Mouse (Mus musculus) brain, adult 2 months (tissue): Measurements from ENCODE around the gene Sgk1.

Experiments
- DNase-seq: peaks from one replicate; pipeline ENCODE4 v3.0.0; 2011; ENCODE audit warnings: low read depth, low spot score

The Sgk1 gene

DNA sequence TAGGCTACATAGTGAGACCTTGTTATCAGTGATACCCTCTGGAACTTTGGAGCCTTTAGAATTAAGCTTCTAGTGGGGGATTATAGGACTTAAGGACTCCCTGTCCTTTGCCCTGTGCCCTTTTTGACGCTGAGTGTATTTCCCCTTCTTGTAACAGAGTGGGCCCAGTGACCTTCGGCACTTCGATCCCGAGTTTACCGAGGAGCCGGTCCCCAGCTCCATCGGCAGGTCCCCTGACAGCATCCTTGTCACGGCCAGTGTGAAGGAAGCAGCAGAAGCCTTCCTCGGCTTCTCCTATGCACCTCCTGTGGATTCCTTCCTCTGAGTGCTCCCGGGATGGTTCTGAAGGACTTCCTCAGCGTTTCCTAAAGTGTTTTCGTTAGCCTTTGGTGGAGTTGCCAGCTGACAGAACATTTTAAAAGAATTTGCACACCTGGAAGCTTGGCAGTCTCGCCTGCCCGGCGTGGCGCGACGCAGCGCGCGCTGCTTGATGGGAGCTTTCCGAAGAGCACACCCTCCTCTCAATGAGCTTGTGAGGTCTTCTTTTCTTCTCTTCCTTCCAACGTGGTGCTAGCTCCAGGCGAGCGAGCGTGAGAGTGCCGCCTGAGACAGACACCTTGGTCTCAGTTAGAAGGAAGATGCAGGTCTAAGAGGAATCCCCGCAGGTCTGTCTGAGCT is 116.7 kb downstream of the Sgk1 start:
- peak; percentile 46 for DNase-seq

DNA sequence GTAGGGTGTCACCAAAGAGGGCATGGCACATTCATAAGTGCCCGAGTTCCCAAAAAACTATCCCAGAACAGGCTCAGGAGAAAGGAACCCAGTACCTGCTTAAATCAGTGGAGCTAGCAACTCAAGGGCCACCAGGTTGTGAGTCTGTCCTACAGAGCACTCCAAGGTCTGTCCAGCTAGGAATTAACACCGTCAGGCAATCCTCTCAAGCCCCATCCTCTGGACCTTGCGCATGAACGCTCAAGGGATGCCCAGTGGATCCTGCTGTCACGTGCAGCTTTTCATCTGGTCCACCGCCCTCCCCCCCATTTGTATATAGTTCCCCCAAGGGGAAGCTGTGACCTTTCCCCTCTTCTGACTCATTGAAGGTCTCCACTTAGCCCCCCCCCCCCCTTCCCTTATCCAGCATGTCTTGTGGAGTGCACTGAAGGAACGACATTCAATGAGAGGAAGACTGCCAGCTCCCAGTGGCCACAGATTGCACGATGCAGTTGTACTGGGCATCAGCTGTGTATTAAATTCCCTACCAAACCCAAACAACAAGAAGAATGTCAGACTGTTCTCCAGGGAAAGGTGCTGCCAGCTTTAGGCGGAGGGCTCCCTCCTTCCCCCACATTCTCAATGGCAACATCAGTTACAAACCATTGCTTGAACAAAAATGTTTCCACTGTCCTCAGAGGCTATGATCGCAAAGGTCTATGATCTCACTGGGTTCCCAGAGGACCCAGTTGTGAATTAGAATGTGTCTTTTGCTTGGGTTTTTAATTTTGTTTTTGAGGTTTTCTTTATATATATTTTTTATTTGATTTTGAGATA is 118.7 kb downstream of the Sgk1 start:
- peak; percentile 32 for DNase-seq

DNA sequence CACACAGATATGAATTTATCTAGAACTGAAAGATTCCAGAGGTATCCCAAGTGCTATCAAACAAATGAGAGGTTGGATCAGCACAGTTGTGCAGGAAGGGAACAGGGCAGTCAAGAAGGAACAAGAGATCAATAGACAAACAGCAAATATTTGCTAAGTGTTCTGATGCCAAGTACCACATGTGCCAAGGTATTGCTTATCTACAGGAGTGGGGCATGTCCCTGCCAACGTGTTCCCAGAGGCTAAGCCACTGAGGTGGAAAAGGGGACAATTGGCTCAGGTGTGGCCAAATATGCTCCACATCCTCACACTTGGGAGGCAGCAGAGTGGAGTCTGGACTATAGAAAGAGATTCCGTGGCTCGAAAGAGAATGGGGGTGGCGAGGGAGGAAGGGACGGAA is 119.6 kb downstream of the Sgk1 start:
- DNase-seq = no peak

DNA sequence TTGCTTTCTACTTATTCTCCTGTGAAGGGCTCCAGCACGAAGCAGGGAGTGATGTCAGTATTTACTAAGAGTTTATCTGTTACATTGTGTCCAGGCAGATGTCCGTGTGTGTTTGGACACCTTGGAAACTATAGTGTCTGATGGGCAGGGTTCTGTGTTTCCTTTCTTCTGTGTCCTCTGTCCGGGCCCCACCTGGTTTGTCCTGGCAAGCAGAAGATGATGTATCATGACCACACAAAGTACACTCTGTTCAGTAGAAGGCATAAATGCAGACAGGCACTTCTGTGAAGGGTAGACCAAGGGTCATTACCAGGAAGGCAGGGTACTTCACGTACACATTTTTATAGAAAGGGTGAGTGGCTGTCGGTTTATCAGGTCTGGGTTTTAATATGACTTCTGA is 122.8 kb downstream of the Sgk1 start:
- DNase-seq = no peak

DNA sequence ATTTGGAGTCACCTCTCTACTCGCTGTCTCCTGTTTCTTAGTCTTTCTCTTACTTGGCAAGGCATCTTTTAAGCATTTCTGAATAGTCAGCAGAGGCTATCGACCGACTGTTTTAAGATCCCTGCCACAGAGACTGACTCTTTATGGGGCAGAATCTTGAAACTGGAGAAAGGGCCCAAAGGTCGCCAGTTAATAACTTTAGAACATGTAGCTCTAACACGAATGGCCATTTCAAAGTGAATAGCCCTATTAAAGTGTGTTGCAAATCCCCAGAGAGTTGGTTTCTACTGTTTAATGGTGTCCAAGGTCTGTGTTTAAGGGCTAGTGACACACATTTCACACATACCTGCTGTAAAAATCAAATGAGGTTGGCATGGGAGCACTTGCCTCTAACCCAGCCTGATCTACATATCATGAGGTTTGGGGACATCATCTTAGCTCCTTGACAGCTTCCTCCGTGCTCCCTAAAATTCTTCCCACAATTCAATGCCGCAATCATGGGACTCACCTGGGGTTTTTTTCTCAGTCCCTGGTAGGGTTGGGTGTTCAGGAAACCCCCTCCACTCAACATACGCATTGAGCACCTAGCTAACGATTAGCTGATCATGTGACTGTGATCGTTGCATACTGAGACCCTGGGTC is 125.3 kb downstream of the Sgk1 start:
- DNase-seq = no peak

DNA sequence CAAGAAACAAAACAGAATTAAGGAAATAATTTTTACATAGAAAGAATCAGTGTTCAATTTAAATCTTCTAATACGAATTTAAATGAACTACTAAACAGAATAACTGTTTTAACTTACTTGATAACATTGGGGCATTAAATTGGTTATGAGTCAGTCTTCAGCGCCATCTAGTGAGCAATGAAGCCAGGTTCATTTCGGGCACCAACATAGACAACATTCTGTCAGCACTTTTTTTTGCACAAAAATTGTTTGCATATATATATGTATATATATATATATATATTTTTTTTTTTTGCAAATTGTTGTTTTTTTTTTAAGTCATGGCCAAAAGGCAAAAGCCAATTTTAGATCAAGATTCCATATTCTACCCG is 125.8 kb downstream of the Sgk1 start:
- peak; percentile 85 for DNase-seq

DNA sequence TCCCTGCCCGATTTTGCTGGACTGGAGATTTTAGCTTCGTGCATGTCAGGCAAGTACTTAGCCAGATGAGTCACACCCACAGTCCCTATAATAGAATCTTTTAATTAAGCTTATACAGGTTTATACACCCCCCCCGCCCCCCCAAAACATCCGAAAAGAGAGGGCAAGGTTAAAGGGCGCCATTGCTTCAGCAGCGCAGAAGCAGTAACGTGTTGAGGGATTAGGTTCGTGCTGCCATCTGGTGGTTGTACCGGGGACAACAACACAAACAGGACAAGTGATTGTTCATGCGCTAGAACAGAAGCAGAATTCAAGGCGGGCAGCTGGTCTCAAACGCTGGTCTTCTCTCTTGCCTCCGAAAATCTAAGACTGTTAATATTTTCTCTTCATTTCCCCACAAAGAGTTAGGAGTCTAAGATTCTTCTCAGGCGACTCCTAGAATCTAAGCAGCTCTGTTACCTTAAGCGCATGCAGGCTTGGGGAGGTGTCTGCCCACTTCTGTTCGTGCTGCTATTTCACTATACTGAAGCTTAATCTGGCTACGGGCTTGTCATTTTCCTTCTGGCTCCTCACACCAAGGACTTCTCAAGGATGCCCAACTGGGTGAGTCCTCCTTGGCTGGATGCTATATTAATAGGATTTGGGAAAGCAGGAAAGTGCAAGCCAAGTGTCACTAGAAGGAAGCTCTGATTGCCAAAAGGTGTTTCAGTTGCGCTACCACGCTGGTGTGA is 128.3 kb downstream of the Sgk1 start:
- peak; percentile 93 for DNase-seq

DNA sequence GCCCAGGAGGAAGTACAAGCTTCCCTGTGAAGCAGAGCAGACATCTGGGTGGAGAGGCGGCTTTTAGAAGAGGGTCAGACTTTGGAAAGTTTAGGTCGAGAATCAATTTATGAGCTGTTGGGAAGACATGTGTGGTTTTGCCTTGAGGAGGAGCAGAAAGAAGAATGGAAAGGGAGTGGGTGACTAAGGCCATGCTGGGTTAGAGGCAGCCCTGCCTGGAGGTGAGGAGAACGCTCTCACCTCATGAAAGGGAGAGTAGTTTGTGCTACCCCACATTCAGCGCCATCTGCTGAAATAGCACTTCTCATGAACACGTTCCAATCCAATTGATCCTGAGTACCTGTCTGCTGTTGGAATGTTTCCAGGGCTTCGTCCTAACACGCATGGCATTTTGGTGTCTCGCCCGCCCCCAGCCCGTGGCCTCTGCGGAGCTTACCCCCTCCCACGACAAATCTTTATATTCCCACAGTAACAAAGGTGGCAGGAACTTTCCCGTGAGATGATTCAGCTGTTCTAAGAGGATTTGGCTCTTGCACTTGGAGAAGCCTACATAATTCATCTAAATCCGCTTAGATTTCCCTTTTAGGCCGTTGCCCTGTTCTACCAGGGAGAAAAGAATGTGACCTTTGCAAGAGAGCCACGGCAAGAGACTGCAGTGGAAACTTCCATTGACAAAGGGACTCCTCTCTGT is 135.6 kb downstream of the Sgk1 start:
- peak; percentile 50 for DNase-seq

DNA sequence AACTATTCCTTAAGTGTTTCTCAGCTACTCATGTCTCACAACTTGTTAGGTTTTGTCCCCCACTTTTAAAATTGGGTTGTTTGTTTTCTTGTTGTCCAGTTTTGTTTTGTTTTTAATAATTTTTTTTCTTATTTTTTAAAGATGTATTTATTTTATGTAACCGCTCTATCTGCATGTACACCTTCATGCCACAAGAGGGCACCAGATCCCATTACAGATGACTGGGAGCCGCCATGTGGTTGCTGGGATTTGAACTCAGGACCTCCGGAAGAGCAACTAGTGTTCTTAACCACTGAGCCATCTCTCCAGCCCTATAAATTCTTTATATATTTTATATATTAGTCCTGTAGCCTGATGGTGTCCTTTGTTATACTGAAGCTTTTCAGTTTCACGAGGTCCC is 136.6 kb downstream of the Sgk1 start:
- DNase-seq = no peak

DNA sequence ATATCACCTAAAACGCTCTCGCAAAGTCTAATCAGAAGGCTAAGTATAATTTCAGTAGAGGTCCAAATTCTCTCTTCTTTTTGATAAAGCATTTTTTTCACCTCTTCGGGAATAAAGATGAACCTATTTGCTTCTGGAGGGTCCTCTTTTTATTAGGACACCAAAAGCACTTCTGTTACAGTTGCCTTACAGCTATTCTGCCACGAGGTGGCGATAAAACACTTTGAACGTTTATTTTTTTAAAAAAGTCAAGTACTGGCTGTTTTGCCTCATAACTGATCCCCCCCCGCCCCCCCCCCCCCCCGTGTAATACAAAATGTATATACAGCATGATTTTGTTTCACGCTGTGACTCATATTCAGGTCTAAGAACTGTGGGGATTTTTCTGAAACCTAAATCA is 152.3 kb downstream of the Sgk1 start:
- no peak for DNase-seq

DNA sequence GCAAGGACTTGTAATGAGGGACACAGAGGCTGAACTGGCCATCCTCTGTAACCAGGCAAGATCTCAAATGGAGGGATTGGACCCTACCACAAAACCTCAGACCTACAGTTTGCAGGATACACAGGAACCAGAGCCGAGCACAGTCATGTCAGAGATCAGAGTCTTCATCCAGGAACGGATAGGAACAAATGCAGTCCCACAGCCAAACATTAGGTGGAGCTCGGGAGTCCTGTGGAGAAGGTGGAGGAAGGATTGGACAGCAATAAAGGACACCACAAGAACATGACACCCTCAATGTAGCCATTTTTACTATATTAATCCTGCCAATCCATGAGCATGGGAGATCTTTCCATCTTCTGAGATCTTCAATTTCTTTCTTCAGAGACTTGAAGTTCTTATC is 154.3 kb downstream of the Sgk1 start:
- peak; percentile 55 for DNase-seq
